Mouse (Mus musculus): ENCODE data around the gene Cdkn1c.
A peak's percentile ranks its signal among the peaks of the same experiment; 100 is the strongest.

Cdkn1c gene

DNA sequence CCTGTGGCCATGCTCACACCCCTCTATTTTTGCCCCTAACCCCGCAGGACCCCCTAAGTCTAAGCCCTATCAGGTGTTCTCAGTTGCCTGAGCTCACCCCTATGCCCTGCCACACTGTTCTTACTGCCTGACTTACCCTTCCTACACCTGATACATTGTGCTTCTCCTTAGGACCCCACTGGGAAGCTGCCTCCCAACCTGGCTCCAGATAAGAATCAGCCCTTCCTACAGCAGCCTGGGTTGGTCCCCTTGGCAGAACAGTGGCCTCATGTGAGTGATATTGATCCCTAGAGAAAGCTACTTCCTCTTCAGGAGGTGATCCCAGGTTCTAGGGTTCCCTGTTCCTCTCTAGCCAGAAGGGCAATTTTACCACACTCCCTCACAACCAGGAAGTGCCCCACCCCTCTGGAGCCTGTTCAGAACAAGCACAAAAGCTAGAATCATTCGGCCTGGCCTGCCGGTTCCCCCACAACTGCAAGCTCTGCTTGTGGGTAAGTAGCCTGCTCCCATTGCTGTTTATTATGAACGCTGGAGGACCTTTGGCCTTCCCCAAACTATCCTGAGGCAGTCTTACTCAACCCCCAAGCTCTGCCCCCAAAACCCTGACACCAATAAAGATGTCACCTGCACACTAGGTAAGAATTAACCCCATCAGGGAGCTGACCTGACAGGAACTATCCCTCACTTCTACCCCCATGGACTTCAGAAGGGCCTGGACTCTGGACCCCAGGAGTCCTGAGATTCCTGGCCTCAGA lies 12.7 kb upstream of the Cdkn1c start, which contains the start of gene Slc22a18:
Gene Slc22a18 (plus strand): TSS at position 390 of the 755 bp plus-strand sequence.
- no peak for DNase-seq

DNA sequence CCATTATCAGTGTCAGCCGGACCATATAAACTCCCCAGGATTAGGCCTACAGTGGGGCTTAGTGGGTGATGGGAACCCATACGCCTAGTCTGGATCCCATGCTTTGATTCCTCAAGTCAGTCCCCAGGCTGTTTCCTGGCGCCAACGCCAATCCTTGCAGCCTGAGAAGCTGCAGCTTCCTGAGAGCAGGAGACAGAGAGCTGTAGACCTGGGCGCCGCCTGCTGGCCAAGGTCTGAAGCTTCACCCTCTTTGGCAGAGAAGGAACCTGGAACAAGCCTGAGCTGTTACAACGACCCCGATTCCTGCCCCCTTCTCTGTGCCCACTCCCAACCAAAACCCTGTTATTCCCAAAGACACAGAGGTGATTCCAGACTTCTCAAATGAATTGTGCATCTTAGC lies 9.1 kb upstream of the Cdkn1c start:
- DNase-seq: peak; percentile 39

DNA sequence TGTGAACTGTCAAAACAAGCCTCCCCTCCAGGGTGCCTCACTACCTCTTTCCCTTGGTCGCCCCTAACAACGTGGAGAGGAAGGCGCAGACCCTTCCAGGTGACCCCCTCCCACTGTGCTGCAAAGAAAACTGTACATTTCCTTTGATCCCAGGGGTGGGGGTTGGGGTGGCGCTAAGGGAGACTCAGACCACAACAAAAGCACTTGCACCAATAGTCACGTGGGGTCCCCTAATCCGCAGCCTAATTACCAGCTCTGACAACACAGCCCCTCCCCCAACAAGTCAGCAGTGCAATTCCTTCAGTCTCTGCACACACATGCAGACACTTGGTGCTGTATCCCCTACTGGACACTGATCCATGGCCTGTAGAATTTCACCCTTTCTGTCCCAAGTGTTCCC lies 6.9 kb upstream of the Cdkn1c start:
- no peak for DNase-seq

DNA sequence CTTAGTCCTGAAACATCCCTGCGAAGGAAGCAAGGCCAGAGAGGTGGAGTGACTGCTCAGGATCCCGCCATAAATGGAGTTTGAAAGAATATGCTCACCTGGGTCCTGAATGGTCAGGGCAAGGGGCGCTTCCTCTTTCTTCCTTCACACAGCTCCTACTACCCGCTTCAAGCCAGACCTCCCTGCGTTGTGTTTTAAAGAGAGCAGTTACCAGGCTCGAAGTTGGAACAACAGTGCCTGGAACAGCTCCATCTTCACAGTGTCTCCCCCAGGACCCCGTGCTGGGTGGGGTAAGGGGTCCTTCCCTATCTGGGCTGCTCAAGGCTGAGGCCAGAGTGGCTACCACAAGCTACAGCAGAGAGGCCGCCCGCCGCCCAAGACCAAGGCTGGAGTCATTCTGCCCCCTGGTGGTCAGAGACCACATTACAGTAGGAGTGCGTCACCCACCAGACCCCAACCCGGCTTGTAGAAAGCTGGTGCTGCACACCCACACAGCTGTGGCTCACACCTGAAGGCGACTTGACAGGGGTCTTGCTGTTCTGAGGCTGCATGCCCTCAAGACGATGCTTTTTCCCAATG lies 5.3 kb upstream of the Cdkn1c start:
- peak; percentile 39 for DNase-seq

DNA sequence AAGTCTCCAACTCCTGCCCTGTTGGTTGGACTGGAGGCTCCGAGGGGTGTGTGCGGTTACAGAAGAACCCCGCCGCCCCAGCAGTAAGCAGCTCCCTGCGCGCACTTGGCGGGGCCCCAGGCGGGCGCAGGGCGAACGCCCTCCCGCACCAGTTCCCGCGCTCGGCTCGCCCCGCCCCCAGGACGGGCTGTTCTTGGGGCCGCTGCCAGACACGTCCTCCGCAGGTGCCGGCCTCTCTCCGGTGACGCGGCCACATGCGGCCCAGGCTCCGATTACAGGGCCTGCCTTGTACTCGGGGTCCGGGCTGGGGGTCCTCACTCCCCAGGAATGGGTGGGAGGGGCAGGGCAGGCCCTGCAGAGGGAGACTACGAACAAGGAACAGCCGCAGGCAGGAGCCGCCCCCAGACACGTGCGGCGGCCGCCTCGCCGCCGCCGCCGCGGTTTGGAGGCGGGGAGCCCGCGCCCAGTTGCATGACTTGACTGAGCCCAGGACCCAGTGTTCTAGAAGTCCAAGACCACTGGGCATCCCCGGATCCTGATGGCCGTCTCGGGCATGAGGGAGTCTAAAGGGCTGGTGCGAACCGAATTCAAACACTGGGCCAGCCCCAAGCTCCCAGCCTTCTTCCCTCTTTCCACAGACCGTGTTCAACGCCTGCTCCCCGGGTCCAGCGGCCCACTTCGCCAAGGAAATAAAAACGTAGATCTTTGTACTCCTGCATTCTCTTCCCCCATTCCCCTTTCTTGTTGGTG lies 4.1 kb upstream of the Cdkn1c start:
- DNase-seq: no peak

DNA sequence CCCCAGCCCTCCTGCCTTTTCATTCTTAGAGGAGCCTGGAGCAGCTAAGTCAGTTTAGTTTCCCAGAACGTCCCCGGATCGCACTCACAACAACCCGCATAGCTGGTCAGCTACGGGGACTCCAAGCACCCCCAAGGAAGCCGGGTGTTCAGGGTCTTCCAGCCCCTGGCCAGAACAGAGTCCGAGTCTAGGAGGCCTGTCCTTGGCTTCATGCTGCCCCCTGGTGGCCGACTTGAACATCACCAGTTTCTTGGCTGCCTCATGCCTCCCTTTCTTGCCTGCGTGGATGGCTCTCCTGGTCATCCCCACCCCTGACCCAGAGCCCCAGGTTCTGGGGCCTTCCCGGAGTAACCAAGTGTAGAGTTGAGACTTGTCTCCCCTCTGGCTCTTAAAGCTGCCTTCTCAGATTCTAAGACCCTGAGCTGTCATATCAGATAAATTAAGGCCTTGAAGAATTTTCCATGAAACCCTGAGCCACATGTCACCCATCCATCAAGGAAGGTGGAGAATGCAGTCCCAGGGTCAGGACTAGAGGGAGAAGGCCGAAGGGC lies 3.1 kb upstream of the Cdkn1c start:
- peak; percentile 46 for DNase-seq

DNA sequence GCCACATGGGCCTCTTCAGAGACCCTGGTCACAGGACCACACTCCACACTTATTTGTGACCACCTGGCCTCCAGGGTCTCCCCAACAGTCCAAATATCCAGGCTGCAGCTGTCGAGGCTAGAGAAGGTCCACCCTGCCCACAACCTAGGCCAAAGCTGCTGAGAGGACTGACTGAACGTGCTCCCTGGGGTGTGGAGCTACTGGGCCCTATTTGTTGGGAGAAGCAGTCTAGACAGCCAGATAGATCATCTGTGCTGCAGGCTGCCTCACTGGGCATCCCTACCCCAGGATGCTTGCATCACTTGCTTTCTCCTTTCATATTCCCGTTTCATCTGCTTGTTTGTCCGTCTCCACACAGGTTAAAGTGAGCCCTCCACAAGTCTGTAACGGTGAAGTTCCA lies 1.7 kb upstream of the Cdkn1c start:
- no peak for DNase-seq

DNA sequence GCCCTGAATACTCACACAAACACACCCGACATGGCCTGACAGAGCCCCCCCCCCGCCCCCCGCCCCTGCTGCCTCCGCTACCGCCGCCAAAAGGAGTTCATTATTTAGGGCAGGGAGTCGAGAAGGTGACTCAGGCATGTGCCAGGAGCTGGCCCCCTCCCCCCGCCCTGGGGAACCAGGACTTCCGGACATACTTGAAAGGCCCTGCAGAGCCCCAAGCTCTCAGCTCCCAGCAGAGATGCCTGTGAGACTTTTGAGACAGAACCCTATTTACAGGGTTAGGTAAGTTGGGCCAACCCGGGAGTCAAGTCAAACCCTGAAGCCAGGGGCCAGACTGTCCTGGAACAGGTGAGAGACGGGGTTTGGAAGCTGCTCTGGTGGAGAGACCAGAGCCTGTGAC lies 1.1 kb upstream of the Cdkn1c start:
- no peak for DNase-seq

DNA sequence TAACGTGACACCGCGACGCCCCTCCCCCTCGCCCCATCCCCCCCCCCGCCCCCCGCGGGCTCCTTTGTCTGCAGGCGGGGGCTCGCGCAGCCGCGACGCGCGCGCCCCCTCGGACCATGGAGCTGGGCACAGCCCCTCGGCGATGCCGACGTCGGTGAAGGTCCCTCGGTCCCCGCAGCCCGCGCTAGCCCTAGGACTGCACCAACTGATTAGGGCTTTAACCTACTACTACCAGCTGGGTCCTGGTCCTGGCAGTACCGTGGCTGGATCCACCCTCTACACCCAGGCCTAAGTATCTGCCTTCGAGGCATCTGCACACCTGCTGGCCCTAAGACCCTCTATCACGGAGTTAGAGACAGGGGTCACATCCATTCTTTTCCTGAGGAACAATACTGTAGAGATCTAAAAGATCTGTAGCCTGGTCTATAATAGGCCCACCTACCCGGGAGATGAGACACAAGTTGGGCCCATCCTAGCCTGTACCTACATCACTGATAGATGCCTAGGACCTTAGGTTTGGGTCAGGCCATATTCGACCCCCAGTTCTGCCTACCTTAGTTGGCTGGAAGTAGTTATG lies 532 bp upstream of the Cdkn1c start:
- no peak for DNase-seq

DNA sequence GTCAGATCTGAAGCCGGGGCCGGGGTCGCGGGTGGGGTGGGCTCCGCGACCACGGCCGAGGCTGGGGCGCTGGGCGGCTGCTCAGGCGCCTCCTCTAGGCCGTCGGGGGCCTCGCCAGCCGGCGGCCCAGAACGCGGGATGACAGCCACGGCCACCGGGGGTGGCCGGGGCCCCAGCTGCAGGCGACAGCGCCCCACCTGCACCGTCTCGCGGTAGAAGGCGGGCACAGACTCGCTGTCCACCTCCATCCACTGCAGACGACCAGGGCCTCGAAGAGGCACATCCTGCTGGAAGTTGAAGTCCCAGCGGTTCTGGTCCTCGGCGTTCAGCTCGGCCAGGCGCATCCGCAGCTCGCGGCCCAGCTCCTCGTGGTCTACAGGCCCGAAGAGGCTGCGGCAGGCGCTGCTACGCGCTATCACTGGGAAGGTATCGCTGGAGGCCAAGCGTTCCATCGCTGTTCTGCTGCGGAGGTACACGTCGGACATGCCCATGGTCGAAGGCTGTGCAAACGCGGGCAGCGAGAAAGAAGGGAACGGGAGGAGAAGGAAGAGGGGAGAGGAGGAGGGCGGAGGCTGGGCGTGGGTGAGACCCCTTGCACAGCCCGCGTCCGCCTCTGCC lies 524 bp downstream of the Cdkn1c start:
- no peak for DNase-seq

DNA sequence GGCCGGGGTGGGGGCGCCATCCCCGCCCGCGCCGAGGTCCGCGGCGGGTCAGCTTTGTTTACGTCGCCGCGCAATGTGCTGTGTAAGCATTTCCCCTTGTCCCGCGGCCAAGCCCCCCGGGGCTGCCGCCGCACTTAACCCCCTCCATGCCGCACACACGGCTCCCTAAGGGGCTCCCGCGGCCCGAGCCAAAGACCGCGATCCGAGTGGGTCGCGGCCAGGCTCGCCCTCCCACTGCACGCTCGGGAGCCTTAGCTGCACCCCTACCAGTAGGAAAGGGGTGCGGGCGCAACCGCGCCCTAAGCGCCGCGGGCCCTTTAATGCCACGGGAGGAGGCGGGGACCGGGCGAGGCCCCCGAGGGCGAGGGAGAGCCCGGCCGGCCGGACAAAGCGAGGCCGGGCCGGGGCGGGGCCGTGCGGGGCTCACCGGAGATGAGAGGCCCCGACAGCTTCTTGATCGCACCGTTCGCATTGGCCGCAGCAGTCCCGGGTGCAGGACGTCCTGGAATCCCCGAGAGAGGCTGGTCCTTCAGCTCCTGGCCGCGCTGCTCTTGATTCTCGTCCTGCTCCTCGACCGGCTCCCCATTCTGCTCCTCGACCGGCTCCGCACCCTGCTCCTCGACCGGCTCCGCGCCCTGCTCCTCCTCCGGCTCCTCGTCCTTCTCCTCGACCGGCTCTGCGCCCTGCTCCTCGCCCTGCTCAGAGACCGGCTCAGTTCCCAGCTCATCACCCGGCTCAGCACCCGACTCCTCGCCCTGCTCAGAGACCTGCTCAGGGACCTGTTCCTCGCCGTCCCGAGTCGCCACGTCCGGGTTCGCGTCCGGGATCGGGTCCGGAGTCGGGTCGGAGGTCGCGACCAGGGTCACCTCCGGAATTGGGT lies 1.3 kb downstream of the Cdkn1c start:
- no peak for DNase-seq

DNA sequence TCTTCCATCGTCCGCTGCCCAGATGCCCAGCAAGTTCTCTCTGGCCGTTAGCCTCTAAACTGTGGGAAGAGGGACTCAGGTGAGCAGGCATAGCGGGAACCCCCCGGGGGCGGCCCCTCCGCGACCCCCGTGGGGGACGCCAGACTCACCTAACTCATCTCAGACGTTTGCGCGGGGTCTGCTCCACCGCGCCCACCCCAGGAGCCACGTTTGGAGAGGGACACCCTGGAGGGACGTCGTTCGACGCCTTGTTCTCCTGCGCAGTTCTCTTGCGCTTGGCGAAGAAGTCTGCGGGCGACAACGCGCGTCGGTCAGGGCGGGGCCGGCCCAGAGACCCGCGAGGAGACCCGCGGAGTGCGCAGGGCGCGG lies 1.9 kb downstream of the Cdkn1c start:
- no peak for DNase-seq

DNA sequence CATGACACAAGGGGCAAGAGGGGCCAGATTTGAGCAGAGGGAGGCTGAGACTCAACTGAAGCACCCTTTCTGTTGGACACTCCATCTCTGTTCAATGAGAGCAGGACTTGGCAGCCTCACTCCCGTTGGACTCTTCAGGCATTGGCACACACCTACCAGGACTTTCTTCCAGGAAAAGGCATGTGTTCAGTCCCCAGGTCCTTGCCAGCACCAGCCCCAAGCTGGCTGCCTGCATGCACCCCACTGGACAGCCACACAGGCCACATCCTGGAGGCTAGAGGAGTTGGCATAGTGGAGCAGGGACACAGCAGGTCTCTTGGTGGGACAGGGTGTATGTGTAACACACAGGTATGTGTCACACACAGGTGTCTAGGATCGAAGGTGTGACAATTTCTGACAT lies 13.7 kb downstream of the Cdkn1c start:
- DNase-seq: peak; percentile 93

DNA sequence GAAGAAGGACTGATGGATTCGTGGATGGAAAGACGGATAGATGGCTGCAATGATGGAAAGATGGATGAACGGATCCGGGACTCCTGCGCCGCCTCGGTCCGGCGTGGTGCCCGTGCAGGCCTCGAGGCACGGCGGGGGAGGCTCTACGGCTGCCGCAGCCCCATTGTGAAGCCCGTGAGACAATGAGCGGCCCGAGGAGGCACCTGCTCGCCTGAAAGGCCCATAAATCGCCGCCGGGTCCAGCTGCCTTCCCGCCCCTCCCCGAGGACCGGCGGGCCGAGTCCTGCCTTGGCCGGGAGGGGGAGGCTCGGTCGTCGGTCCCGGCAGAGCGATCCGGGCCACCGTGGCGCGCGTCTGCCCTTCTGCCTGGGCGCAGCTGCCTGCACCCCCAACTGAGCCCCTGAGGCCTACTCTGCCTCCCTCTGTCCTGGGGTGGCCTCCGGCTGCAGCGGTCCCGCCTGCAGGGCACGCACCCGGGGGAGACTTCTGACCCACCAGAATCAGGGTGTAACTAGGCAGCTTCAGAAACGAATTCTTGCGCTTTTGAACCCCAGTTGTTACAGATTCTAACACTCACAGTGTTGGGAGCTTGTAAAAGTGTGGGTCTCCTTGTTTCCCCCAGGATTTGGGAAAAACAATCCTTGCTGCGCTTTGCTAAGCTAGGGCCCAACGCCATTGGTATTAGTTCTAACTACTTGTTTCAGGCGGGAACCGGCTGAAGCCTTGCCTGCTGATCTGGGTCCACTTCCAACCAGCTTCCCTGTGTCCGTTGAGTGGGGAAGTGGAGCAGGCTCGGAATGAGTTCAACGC lies 15.0 kb downstream of the Cdkn1c start:
- DNase-seq: no peak

DNA sequence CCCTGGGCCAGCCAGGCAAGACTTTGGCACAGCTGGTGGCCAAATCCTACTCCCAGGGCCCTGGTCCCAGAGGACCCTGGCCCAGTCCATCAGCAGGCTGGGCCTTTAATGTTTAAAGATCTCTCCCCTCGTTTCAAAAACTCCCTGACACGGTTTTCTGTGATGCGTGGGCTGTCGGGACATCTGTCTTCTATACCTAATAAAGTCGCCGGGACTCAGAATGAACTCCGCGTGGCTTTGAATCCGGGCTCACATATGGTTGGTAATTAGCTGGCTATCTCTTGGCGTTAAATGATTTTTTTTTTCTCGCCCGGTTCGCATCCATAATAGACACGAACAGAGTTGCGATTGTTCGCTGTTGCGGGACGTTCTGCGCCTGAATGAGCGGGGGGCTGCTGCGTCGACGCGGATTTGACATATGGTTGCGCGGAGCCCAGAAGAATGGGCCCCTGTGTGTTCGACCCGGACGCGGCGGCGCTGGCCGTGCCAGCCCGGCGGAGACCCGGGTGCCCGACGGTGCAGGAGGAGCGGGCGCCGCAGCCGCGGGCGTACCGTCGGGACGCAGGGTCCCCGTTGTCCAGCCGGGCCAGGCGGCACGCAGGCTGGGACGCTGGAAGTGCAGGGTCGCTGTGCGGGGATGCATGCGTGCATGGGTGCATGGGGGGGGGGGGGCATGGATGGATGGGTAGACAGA lies 15.7 kb downstream of the Cdkn1c start:
- no peak for DNase-seq

DNA sequence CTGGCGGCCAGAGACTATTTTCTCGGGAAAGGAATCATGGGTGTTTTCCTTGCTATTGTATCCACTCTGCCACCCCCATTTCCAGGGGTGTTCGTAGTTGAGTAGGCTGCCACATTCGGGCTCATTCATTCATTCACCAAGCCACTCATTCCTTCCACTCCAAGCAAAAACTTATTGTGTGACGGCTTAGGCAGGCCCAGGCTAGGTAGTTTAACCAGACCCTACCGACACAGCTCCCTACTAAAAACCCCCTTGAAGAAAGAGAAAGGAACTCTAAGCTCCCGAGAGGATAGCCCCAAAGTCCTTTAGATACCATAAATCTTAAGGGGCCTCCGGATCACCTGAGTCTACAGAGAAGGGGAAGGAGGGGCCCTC lies 16.3 kb downstream of the Cdkn1c start:
- no peak for DNase-seq

DNA sequence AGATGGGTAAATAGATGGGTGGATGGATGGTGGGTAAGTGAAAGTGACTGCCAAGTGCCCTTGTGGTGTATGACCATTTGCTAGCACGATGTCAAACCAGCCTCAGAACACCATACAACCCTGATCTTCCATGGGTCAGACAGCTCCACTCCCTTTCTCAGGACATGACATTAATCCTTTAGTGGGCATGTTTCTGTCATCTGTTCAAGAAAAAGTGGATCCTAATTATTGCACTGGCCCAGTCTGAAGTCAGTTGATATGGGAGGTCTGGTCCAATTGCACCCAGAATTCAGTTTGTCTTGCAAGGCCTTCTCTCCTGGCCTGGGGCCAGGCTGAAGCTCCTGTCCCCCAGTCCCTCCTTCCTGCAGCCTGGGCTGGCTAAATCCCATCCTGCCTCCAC lies 21.9 kb downstream of the Cdkn1c start:
- no peak for DNase-seq

DNA sequence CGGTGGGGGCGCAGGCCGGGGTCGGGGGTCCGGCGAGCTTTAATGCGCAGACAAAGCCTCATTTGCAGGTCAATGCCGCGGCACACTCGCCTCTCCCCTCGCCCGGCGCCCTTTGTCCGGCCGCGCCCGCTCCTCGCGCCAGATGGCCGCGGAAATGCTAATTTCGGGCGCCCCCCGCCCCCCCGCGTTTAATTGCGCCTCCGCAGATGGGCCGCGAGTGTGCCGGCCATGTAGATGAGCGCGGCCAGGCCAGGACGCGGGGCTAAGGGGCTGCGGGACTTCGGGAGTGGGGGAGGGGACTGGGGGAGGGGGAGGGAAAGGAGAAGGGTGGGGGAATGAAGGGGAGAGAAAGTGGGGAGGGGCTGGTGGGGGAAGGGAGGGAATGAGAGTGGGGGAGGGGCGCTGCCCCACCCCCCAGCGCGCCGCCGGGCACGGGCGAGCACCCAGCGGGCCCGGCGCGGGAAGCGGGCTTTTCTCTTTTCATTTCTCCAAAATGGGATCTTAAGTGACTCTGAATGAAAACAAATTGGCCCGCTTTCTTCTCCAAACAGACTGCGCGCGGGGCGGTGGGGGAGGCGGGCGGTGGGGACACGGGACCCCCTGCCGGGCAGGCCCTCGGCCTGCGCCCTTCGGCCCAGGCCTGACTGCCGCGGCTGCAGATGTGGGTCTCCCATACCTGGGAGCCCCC lies 22.8 kb downstream of the Cdkn1c start:
- DNase-seq: no peak

DNA sequence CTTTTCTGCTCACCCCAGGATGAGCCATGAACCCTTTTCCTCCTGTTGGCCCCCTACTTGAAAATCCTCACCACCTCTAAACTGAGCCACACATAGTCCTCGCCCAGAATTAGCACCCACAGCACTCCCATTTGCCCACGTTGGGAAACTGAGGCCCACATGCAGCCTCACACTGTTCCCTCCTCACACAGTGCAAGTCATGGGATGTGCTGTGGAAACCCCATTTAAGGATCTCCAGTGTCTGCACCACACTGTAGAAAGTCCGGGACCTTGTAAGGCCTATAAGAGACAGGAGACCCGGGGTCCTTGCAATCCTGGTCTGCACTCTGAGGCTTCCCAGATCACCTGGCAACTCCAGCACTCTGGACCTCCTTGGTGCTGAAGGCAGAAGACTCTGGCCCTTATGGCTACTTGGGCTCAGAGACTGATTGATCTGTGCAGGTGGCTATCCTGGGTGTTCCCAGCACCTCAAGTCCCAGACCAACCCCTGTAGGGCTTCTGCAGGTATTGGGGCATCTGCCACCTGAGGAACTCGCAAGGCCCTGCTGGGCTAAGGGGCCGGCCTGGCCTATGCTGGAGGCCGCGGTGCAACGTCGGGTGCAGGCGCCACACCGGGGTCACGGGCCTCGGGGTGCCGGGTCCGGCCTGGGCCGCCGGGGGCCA lies 23.5 kb downstream of the Cdkn1c start:
- no peak for DNase-seq
